Mouse (Mus musculus): Measurements from ENCODE around the gene Il9. TPM values are rescaled to one million over a fixed set of nuclear protein-coding genes. Genes with fewer than 3 reads are reported as not detected.

The Il9 gene
- polyA plus RNA-seq, 1 experiment, result not detected

- TF ChIP-seq CTCF (IDR thresholded peaks at IDR 0.05; ENCODE audit: borderline replicate concordance, insufficient read depth, low read depth, low read length) (no peak), POLR2A (IDR thresholded peaks at IDR 0.05; ENCODE audit: borderline replicate concordance, insufficient read depth, low read length) (no peak)
- Histone ChIP-seq H3K27me3 (ENCODE audit: control insufficient read depth, insufficient read depth, low read length) (no peaks in the 10 kb centered on the region), H3K4me3 (replicated peaks; ENCODE audit: insufficient read depth, low read depth, low read length) (no peak overlapping the region), H3K27ac (ENCODE audit: insufficient read depth, low read length) (no peak overlapping the region), H3K4me1 (ENCODE audit: control insufficient read depth, insufficient read depth, low read length) (no peaks in the 10 kb centered on the region)
- WGBS, result 68% methylated on average over 6 of the region's 6 CpGs
- DNase-seq, result no peak
Measured at GRCm38 (mm10) chr13:56471211-56471610, 10.8 kb downstream of the Il9 start.

GRCm38 (mm10) chr13:56468536-56468935 is 13.5 kb downstream of the Il9 start:
- TF ChIP-seq POLR2A (IDR thresholded peaks at IDR 0.05; ENCODE audit: borderline replicate concordance, insufficient read depth, low read length) (no peak), CTCF (IDR thresholded peaks at IDR 0.05; ENCODE audit: borderline replicate concordance, insufficient read depth, low read depth, low read length) (no peak)
- WGBS, result 85% methylated on average over 4 of the region's 4 CpGs
- Histone ChIP-seq H3K4me1 (ENCODE audit: control insufficient read depth, insufficient read depth, low read length) (no peaks in the 10 kb centered on the region), H3K27ac (ENCODE audit: insufficient read depth, low read length) (no peak overlapping the region), H3K27me3 (ENCODE audit: control insufficient read depth, insufficient read depth, low read length) (no peaks in the 10 kb centered on the region), H3K4me3 (replicated peaks; ENCODE audit: insufficient read depth, low read depth, low read length) (no peak overlapping the region)
- DNase-seq, result no peak

- no peaks in the 10 kb centered on the region for H3K27me3 ChIP-seq (ENCODE audit: control insufficient read depth, insufficient read depth, low read length)
- no peak overlapping the region for H3K27ac ChIP-seq (ENCODE audit: insufficient read depth, low read length)
- 93% methylated on average over 7 of the region's 7 CpGs for WGBS
- no peaks in the 10 kb centered on the region for H3K4me1 ChIP-seq (ENCODE audit: control insufficient read depth, insufficient read depth, low read length)
- DNase-seq, result no peak
- no peak overlapping the region for H3K4me3 ChIP-seq (replicated peaks; ENCODE audit: insufficient read depth, low read depth, low read length)
- no peak for TF ChIP-seq POLR2A (IDR thresholded peaks at IDR 0.05; ENCODE audit: borderline replicate concordance, insufficient read depth, low read length)
- no peak for TF ChIP-seq CTCF (IDR thresholded peaks at IDR 0.05; ENCODE audit: borderline replicate concordance, insufficient read depth, low read depth, low read length)
Measured at GRCm38 (mm10) chr13:56467786-56468185, 14.3 kb downstream of the Il9 start.

GRCm38 (mm10) chr13:56463750-56464149 is 18.3 kb downstream of the Il9 start:
- DNase-seq, result no peak
- H3K27ac ChIP-seq (ENCODE audit: insufficient read depth, low read length), result no peak overlapping the region
- WGBS, result 80% methylated on average over 6 of the region's 6 CpGs
- H3K4me3 ChIP-seq (replicated peaks; ENCODE audit: insufficient read depth, low read depth, low read length), result no peak overlapping the region
- H3K27me3 ChIP-seq (ENCODE audit: control insufficient read depth, insufficient read depth, low read length), result no peaks in the 10 kb centered on the region; the same call in 1 of the 2 replicates
- TF ChIP-seq POLR2A (IDR thresholded peaks at IDR 0.05; ENCODE audit: borderline replicate concordance, insufficient read depth, low read length) (no peak), CTCF (IDR thresholded peaks at IDR 0.05; ENCODE audit: borderline replicate concordance, insufficient read depth, low read depth, low read length) (no peak)
- no peaks in the 10 kb centered on the region for H3K4me1 ChIP-seq (ENCODE audit: control insufficient read depth, insufficient read depth, low read length)

GRCm38 (mm10) chr13:56463261-56463660 is 18.8 kb downstream of the Il9 start:
- TF ChIP-seq POLR2A (IDR thresholded peaks at IDR 0.05; ENCODE audit: borderline replicate concordance, insufficient read depth, low read length) (no peak), CTCF (IDR thresholded peaks at IDR 0.05; ENCODE audit: borderline replicate concordance, insufficient read depth, low read depth, low read length) (no peak)
- no peak overlapping the region for H3K27ac ChIP-seq (ENCODE audit: insufficient read depth, low read length)
- H3K4me3 ChIP-seq (replicated peaks; ENCODE audit: insufficient read depth, low read depth, low read length), result no peak overlapping the region
- no peaks in the 10 kb centered on the region for H3K4me1 ChIP-seq (ENCODE audit: control insufficient read depth, insufficient read depth, low read length)
- 25% methylated on average over 7 of the region's 7 CpGs for WGBS
- H3K27me3 ChIP-seq (ENCODE audit: control insufficient read depth, insufficient read depth, low read length), result no peaks in the 10 kb centered on the region; the same call in 1 of the 2 replicates
- DNase-seq, result peak in 1 of 2 experiments; percentile 19

GRCm38 (mm10) chr13:56462791-56463190 is 19.3 kb downstream of the Il9 start:
- DNase-seq, result no peak
- no peaks in the 10 kb centered on the region for H3K4me1 ChIP-seq (ENCODE audit: control insufficient read depth, insufficient read depth, low read length)
- no peak overlapping the region for H3K27ac ChIP-seq (ENCODE audit: insufficient read depth, low read length)
- TF ChIP-seq CTCF (IDR thresholded peaks at IDR 0.05; ENCODE audit: borderline replicate concordance, insufficient read depth, low read depth, low read length) (no peak), POLR2A (IDR thresholded peaks at IDR 0.05; ENCODE audit: borderline replicate concordance, insufficient read depth, low read length) (no peak)
- no peaks in the 10 kb centered on the region; the same call in 1 of the 2 replicates for H3K27me3 ChIP-seq (ENCODE audit: control insufficient read depth, insufficient read depth, low read length)
- H3K4me3 ChIP-seq (replicated peaks; ENCODE audit: insufficient read depth, low read depth, low read length), result no peak overlapping the region
- WGBS, result 76% methylated on average over 4 of the region's 4 CpGs

- H3K27ac ChIP-seq (ENCODE audit: insufficient read depth, low read length), result no peak overlapping the region
- TF ChIP-seq POLR2A (IDR thresholded peaks at IDR 0.05; ENCODE audit: borderline replicate concordance, insufficient read depth, low read length) (no peak), CTCF (IDR thresholded peaks at IDR 0.05; ENCODE audit: borderline replicate concordance, insufficient read depth, low read depth, low read length) (no peak)
- no peak overlapping the region for H3K4me3 ChIP-seq (replicated peaks; ENCODE audit: insufficient read depth, low read depth, low read length)
- no peak for DNase-seq
- 91% methylated on average over 4 of the region's 4 CpGs for WGBS
- H3K27me3 ChIP-seq (ENCODE audit: control insufficient read depth, insufficient read depth, low read length), result no peaks in the 10 kb centered on the region; the same call in 1 of the 2 replicates
- no peaks in the 10 kb centered on the region for H3K4me1 ChIP-seq (ENCODE audit: control insufficient read depth, insufficient read depth, low read length)
Measured at GRCm38 (mm10) chr13:56461460-56461859, 20.6 kb downstream of the Il9 start.

- Histone ChIP-seq H3K27me3 (ENCODE audit: control insufficient read depth, insufficient read depth, low read length) (no peaks in the 10 kb centered on the region; the same call in 1 of the 2 replicates), H3K4me1 (ENCODE audit: control insufficient read depth, insufficient read depth, low read length) (no peaks in the 10 kb centered on the region), H3K27ac (ENCODE audit: insufficient read depth, low read length) (no peak overlapping the region; the same call in 1 of the 2 replicates), H3K4me3 (replicated peaks; ENCODE audit: insufficient read depth, low read depth, low read length) (no peak overlapping the region)
- WGBS, result 46% methylated on average over 9 of the region's 9 CpGs
- no peak for DNase-seq
- no peak for TF ChIP-seq POLR2A (IDR thresholded peaks at IDR 0.05; ENCODE audit: borderline replicate concordance, insufficient read depth, low read length)
- TF ChIP-seq CTCF (IDR thresholded peaks at IDR 0.05; ENCODE audit: borderline replicate concordance, insufficient read depth, low read depth, low read length), result no peak
Measured at GRCm38 (mm10) chr13:56458001-56458400, 24.0 kb downstream of the Il9 start.
